Mouse (Mus musculus) embryo, embryonic 11.5 days (tissue): ENCODE results near the gene Samsn1.

Experiments used
- DNase-seq: peaks from one replicate; pipeline ENCODE4 v3.0.0-alpha.2; 2012; ENCODE audit warnings: low read depth, low spot score

Gene Samsn1

GRCm38 (mm10) chr16:75933357-75933756 lies 88.7 kb downstream of the Samsn1 start:
- DNase-seq = no peak

GRCm38 (mm10) chr16:75930222-75930553 lies 91.9 kb downstream of the Samsn1 start:
- DNase-seq = no peak

- DNase-seq = no peak
Measured at GRCm38 (mm10) chr16:75929536-75930221, 92.4 kb downstream of the Samsn1 start.

GRCm38 (mm10) chr16:75926511-75926910 lies 95.6 kb downstream of the Samsn1 start:
- no peak for DNase-seq

GRCm38 (mm10) chr16:75920870-75921269 lies 101.2 kb downstream of the Samsn1 start:
- DNase-seq = no peak

- no peak for DNase-seq
Measured at GRCm38 (mm10) chr16:75919298-75919697, 102.8 kb downstream of the Samsn1 start.

GRCm38 (mm10) chr16:75917712-75918111 lies 104.4 kb downstream of the Samsn1 start:
- DNase-seq = no peak

GRCm38 (mm10) chr16:75912051-75912450 lies 110.0 kb downstream of the Samsn1 start:
- DNase-seq = no peak

GRCm38 (mm10) chr16:75908635-75909494 lies 113.2 kb downstream of the Samsn1 start:
- DNase-seq = no peak

- DNase-seq = no peak
Measured at GRCm38 (mm10) chr16:75906790-75907189, 115.3 kb downstream of the Samsn1 start.

GRCm38 (mm10) chr16:75906260-75906659 lies 115.8 kb downstream of the Samsn1 start:
- no peak for DNase-seq

- DNase-seq = no peak
Measured at GRCm38 (mm10) chr16:75905324-75905723, 116.8 kb downstream of the Samsn1 start.

- DNase-seq = no peak
Measured at GRCm38 (mm10) chr16:75904072-75904471, 118.0 kb downstream of the Samsn1 start.

GRCm38 (mm10) chr16:75903028-75903427 lies 119.1 kb downstream of the Samsn1 start:
- DNase-seq = no peak

GRCm38 (mm10) chr16:75899885-75900620 lies 122.0 kb downstream of the Samsn1 start:
- DNase-seq = no peak

- peak; percentile 9 for DNase-seq
Measured at GRCm38 (mm10) chr16:75897828-75898367, 124.2 kb downstream of the Samsn1 start.

- DNase-seq = no peak
Measured at GRCm38 (mm10) chr16:75894263-75894901, 127.7 kb downstream of the Samsn1 start.

- no peak for DNase-seq
Measured at GRCm38 (mm10) chr16:75893470-75893869, 128.6 kb downstream of the Samsn1 start.

- no peak for DNase-seq
Measured at GRCm38 (mm10) chr16:75889081-75889646, 132.9 kb downstream of the Samsn1 start.

GRCm38 (mm10) chr16:75887203-75887602 lies 134.9 kb downstream of the Samsn1 start:
- DNase-seq = no peak

- no peak for DNase-seq
Measured at GRCm38 (mm10) chr16:75878885-75879284, 143.2 kb downstream of the Samsn1 start.
